Mouse (Mus musculus) stomach, embryonic 16.5 days (tissue): ENCODE data around the gene St5. TPM values are rescaled to one million over a fixed set of nuclear protein-coding genes. Genes with fewer than 3 reads are reported as not detected.

Experiments used
- ATAC-seq: fragments of 200-750 bp; cut with Nextera tagmentation; 2 replicates; pipeline ENCODE4 v1.8.0; 2017; ENCODE audit warnings: moderate number of reproducible peaks, moderate TSS enrichment; ENCODE audit not compliant: insufficient read depth, low FRiP score
- H3K27ac ChIP-seq: fragments of 300-500 bp; sonication (generic); 2 replicates; pipeline ENCODE4 v1.5.1; 2014; ENCODE audit warnings: low read length
- H3K27me3 ChIP-seq: fragments of 300-500 bp; sonication (generic); 2 replicates; pipeline ENCODE4 v1.6.1; 2014; ENCODE audit warnings: low read length, control low read depth, mixed read lengths; ENCODE audit not compliant: control insufficient read depth, insufficient read depth
- H3K36me3 ChIP-seq: fragments of 300-500 bp; sonication (generic); 2 replicates; pipeline ENCODE4 v1.6.1; 2014; ENCODE audit warnings: low read length; ENCODE audit not compliant: control insufficient read depth, insufficient read depth
- H3K4me1 ChIP-seq: fragments of 300-500 bp; sonication (generic); 2 replicates; pipeline ENCODE4 v1.6.1; 2014; ENCODE audit warnings: low read length, control low read depth, mixed read lengths; ENCODE audit not compliant: control insufficient read depth, insufficient read depth
- H3K4me2 ChIP-seq: fragments of 300-500 bp; sonication (generic); 2 replicates; pipeline ENCODE4 v1.6.1; 2014; ENCODE audit warnings: low read depth, low read length, mixed read lengths
- H3K4me3 ChIP-seq: fragments of 300-500 bp; sonication (generic); replicated peaks from 2 replicates; pipeline ENCODE4 v1.5.1; 2014; ENCODE audit warnings: mild to moderate bottlenecking, low read length
- H3K9ac ChIP-seq: fragments of 300-500 bp; sonication (generic); 2 replicates; pipeline ENCODE4 v1.6.1; 2014; ENCODE audit warnings: low read length
- H3K9me3 ChIP-seq: fragments of 300-500 bp; sonication (generic); replicated peaks from 2 replicates; pipeline ENCODE4 v1.6.1; 2016; ENCODE audit warnings: low read length, control low read depth; ENCODE audit not compliant: control insufficient read depth
- WGBS: fragments of 180-500 bp; shearing (Covaris S2); extraction: QIAGEN DNeasy Blood & Tissue Kit; methylation state at CpG from one replicate; pipeline ENCODE4 v1.1.7; 2014; 5-methylcytosine and 5-hydroxymethylcytosine counted together
- polyA plus RNA-seq: library from polyadenylated mRNA; unstranded; fragments of >200 nt; fragmentation: Nextera tagmentation; extraction: Ambion mirVana; gene quantifications from 2 replicates; pipeline ENCODE4 v1.2.1, GENCODE M21; 2015

St5 gene
- polyA plus RNA-seq, 1 experiment from 2014 or later, result 64.0 TPM

- ATAC-seq, result peak; percentile 60; the same call in 1 of the 2 replicates
- peak overlapping the region; percentile 84 for H3K27ac ChIP-seq
- WGBS, result 37% methylated on average over 11 of the region's 11 CpGs
Measured at GRCm38 (mm10) chr7:109576321-109577314, 126.8 kb downstream of the St5 start.

DNA sequence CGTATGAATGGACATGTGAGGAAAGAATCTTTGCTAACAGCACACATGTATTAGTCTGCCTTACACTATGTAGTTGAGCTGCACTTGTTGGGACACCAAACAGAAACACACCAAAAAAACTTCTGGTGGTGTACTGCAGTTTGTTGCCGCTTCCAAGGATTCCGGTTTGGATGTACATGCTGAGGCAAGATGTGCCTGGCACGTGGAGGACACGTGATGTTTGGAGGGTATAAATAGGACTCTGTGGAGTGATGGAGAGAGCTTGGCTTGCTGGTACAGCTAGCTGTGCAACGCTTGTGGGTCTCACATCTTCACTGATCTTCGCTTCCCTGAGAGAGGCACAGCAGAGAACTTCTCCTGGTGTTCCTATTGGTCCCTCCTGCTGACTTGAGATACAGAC, 129.2 kb downstream of the St5 start:
- H3K4me3 ChIP-seq, result no peak overlapping the region
- no peak overlapping the region for H3K27ac ChIP-seq
- H3K9ac ChIP-seq, result no peak overlapping the region
- H3K4me1 ChIP-seq, result peaks cover 31% of the 10 kb centered on the region
- no peaks in the 10 kb centered on the region for H3K9me3 ChIP-seq
- H3K27me3 ChIP-seq, result no peaks in the 10 kb centered on the region
- no peak overlapping the region for H3K4me2 ChIP-seq
- 92% methylated on average over 7 of the region's 7 CpGs for WGBS
- ATAC-seq, result no peak
- 0 out of 2 replicates have a peak, but pooled peaks cover 6% of the 10 kb centered on the region for H3K36me3 ChIP-seq

More at GRCm38 (mm10) chr7:109576321-109577314, 126.8 kb downstream of the St5 start:
- Histone ChIP-seq H3K4me2 (no peak overlapping the region), H3K36me3 (no peaks in the 10 kb centered on the region), H3K9me3 (no peaks in the 10 kb centered on the region), H3K9ac (peak overlapping the region; percentile 12; the same call in 1 of the 2 replicates), H3K4me3 (no peak overlapping the region), H3K4me1 (peaks cover 42% of the 10 kb centered on the region), H3K27me3 (no peaks in the 10 kb centered on the region)

DNA sequence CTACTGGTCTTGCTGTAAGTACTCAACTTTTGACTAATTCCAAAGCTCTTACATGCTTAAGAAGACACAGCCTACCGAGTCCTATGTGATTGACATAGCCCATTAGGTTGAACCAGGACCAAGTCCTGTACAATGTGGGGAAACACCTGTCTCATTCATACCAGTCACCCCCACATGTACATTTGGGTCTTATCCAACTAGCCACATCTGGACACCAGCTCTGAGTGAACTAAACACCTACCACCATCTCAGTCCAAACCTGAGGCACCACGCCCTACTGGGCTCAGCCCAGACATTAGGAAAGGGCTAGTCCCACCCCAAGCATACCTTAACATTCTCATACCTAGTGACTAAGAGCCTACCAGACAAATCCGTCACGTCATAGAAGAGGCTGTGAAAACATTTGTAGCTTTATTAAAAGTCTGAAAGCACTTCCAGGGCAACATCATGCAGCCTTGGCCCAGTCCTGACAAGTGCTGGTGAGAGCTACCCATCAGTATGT, 135.0 kb downstream of the St5 start:
- Histone ChIP-seq H3K4me3 (no peak overlapping the region), H3K4me2 (no peak overlapping the region), H3K27ac (no peak overlapping the region), H3K36me3 (peaks cover 12% of the 10 kb centered on the region; the same call in 1 of the 2 replicates), H3K9me3 (peaks cover 4% of the 10 kb centered on the region; the same call in 1 of the 2 replicates), H3K9ac (no peak overlapping the region), H3K27me3 (no peaks in the 10 kb centered on the region), H3K4me1 (peaks cover 3% of the 10 kb centered on the region)
- no peak for ATAC-seq
- 75% methylated on average over 4 of the region's 4 CpGs for WGBS

DNA sequence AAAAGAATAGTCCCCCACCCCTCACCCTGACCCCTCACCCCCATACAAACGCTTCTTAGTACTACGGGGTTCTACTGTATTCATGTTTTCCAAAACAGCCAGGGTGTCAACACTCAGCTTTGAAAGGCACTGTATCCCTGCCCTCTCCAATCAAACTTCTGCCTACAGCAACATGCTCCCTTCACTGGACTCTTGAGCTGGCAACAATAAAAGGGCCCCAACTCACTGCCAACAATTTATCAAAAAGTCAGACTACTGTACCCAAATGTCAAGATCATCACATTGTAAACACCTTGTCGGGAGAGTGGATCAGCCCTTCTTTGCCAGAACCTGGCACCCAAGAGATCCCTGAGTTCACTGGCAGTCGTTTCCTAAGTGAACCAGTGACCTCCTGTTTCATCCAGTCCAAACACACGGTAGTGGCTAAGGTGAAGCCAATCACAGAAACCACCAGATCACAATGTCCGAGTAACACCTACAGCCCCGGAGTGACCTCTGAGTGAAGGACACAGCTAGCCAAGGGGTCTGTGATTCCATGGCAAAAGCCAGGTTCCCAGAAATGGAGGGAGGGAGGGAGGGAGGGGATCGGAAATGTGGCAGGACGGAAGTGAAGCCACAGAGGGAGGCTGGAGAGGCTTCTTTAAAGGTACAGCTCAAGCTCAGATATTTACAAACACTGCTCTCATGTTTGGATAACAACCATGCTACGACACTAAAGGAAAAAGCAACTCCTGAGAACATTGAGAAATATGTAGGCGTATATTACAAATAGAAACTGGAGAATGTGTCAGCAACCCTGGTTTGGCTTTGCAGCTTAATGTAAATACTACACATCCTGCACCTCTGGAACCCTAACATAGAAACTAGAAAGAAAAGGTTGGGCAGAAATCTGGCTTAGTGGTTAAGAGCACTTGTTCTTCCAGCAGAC, 136.3 kb downstream of the St5 start:
- WGBS, result 64% methylated on average over 11 of the region's 11 CpGs
- H3K9ac ChIP-seq, result no peak overlapping the region
- peaks cover 14% of the 10 kb centered on the region for H3K4me1 ChIP-seq
- H3K36me3 ChIP-seq, result peaks cover 12% of the 10 kb centered on the region; the same call in 1 of the 2 replicates
- H3K9me3 ChIP-seq, result peaks cover 4% of the 10 kb centered on the region; the same call in 1 of the 2 replicates
- no peak for ATAC-seq
- H3K4me3 ChIP-seq, result no peak overlapping the region
- no peak overlapping the region for H3K27ac ChIP-seq
- H3K27me3 ChIP-seq, result no peaks in the 10 kb centered on the region
- H3K4me2 ChIP-seq, result no peak overlapping the region

GRCm38 (mm10) chr7:109566327-109566726, 137.1 kb downstream of the St5 start:
- Histone ChIP-seq H3K9ac (no peak overlapping the region), H3K4me2 (no peak overlapping the region), H3K4me3 (no peak overlapping the region), H3K9me3 (peaks cover 4% of the 10 kb centered on the region; the same call in 1 of the 2 replicates), H3K27me3 (no peaks in the 10 kb centered on the region), H3K36me3 (peaks cover 12% of the 10 kb centered on the region; the same call in 1 of the 2 replicates), H3K27ac (no peak overlapping the region), H3K4me1 (peaks cover 17% of the 10 kb centered on the region)
- ATAC-seq, result no peak

GRCm38 (mm10) chr7:109563775-109564362, 139.5 kb downstream of the St5 start:
- Histone ChIP-seq H3K9me3 (peaks cover 4% of the 10 kb centered on the region; the same call in 1 of the 2 replicates), H3K4me2 (no peak overlapping the region), H3K4me1 (peaks cover 36% of the 10 kb centered on the region), H3K36me3 (peaks cover 5% of the 10 kb centered on the region; the same call in 1 of the 2 replicates), H3K4me3 (no peak overlapping the region), H3K9ac (no peak overlapping the region), H3K27ac (no peak overlapping the region), H3K27me3 (no peaks in the 10 kb centered on the region)
- 75% methylated on average over 4 of the region's 4 CpGs for WGBS
- no peak for ATAC-seq

GRCm38 (mm10) chr7:109562676-109563075, 140.7 kb downstream of the St5 start:
- no peak overlapping the region for H3K4me3 ChIP-seq
- no peaks in the 10 kb centered on the region for H3K27me3 ChIP-seq
- H3K27ac ChIP-seq, result peak overlapping the region; percentile 87
- H3K4me2 ChIP-seq, result peak overlapping the region; percentile 38
- peaks cover 4% of the 10 kb centered on the region; the same call in 1 of the 2 replicates for H3K9me3 ChIP-seq
- peaks cover 2% of the 10 kb centered on the region; the same call in 1 of the 2 replicates for H3K36me3 ChIP-seq
- H3K9ac ChIP-seq, result peak overlapping the region; percentile 54; the same call in 1 of the 2 replicates
- 43% methylated on average over 5 of the region's 5 CpGs for WGBS
- no peak for ATAC-seq
- H3K4me1 ChIP-seq, result peaks cover 36% of the 10 kb centered on the region

DNA sequence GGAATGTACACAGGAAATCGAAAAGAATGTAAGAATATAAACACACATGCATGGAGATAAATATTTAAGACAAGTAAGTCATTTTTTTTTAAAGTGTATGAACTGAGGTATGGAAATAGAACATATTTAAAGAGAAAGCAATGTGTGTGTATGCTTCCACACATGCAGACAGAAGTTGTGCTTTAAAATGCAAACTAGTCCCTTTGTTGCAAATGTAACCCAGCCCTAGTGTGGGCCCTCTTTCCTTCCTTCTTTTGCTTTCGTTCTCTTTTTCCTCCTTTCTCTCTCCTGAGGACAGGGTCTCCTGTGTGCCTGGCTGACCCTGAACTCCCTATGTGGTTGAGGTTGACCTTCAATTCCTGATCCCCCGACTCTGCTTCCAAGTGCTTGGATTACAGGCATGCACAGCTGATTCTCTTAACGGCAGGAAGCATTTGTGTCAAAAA, 141.2 kb downstream of the St5 start:
- Histone ChIP-seq H3K9me3 (peaks cover 4% of the 10 kb centered on the region; the same call in 1 of the 2 replicates), H3K4me2 (peak overlapping the region; percentile 38), H3K9ac (peak overlapping the region; percentile 54; the same call in 1 of the 2 replicates), H3K27me3 (no peaks in the 10 kb centered on the region), H3K4me1 (peaks cover 36% of the 10 kb centered on the region), H3K27ac (peak overlapping the region; percentile 87), H3K36me3 (peaks cover 2% of the 10 kb centered on the region; the same call in 1 of the 2 replicates), H3K4me3 (no peak overlapping the region)
- no peak for ATAC-seq
- 10% methylated on average over 4 of the region's 4 CpGs for WGBS
